25 mouse cellular contexts compared by ENCODE assay signal in the genomic region with DNA sequence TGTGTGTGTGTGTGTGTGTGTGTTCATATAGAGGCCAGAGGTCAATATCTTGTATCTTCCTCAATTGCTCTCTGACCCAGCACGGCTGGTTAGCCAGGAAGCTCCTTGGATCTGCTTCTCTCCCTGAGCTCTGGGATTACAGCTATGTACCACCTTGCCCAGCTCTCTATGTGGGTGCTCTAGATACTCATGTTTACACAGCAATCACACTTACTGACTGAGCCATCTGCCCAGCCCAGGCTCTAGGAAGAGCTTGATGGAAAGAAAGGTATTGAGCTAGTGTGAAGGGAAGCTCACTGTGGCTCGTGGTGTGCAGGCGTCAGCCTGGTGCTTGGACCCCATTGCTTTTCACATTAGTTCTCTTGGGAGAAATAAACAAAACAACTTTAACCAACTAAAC.
"Had no signal": no experiment of that assay in that cellular context is flagged by ENCODE, and none has a peak within 500 bp of the region (broad histone marks: within the 10 kb centered on the region; RNA-seq: fewer than 3 reads in every experiment).

No protein-coding gene starts in this region.

- H3K27ac ChIP-seq: heart, adult 2 months; heart, embryonic 13.5 days; heart, embryonic 15.5 days; hindbrain, embryonic 13.5 days; hindbrain, embryonic 15.5 days; hindbrain, postnatal 0 days; kidney, embryonic 15.5 days; kidney, postnatal 0 days; limb, embryonic 13.5 days; limb, embryonic 15.5 days had no signal

- H3K9ac ChIP-seq: heart, embryonic 13.5 days; heart, embryonic 15.5 days; hindbrain, embryonic 13.5 days; hindbrain, embryonic 15.5 days; kidney, embryonic 15.5 days; limb, embryonic 13.5 days; limb, embryonic 15.5 days had no signal

- H3K9me3 ChIP-seq: heart, embryonic 13.5 days; heart, embryonic 15.5 days; hindbrain, embryonic 13.5 days; hindbrain, embryonic 15.5 days; kidney, embryonic 15.5 days; limb, embryonic 13.5 days; limb, embryonic 15.5 days had no signal

- H3K4me2 ChIP-seq: heart, embryonic 11.5 days; heart, embryonic 13.5 days; heart, embryonic 15.5 days; hindbrain, embryonic 13.5 days; hindbrain, embryonic 15.5 days; kidney, embryonic 15.5 days; limb, embryonic 13.5 days; limb, embryonic 15.5 days had no signal

- H3K4me1 ChIP-seq: heart, embryonic 15.5 days; hindbrain, embryonic 13.5 days; hindbrain, embryonic 15.5 days; kidney, embryonic 15.5 days; limb, embryonic 15.5 days had no signal

- H3K27me3 ChIP-seq: heart, embryonic 13.5 days; heart, embryonic 15.5 days; hindbrain, embryonic 13.5 days; hindbrain, embryonic 15.5 days; kidney, embryonic 15.5 days; limb, embryonic 13.5 days; limb, embryonic 15.5 days had no signal

- H3K4me3 ChIP-seq: heart, adult 2 months; heart, embryonic 13.5 days; heart, embryonic 15.5 days; hindbrain, embryonic 13.5 days; hindbrain, embryonic 15.5 days; kidney, embryonic 15.5 days; limb, embryonic 13.5 days; limb, embryonic 15.5 days had no signal

- ATAC-seq: hindbrain, postnatal 0 days; intestine, embryonic 16.5 days had no signal

- DNase-seq: gastrocnemius, postnatal 14 days; gastrocnemius, postnatal 36 days; heart, adult 11 months; heart, adult 2 months; heart, postnatal 14 days; heart, postnatal 36 days; kidney, adult 11 months; kidney, adult 2 months; kidney, adult 9 months; kidney, postnatal 14 days; kidney, postnatal 36 days; layer of hippocampus, adult 9-11 months; layer of hippocampus, postnatal 36 days; left cerebral cortex, postnatal 4 days had no signal

- H3K36me3 ChIP-seq: heart, embryonic 13.5 days; heart, embryonic 15.5 days; hindbrain, embryonic 13.5 days; hindbrain, embryonic 15.5 days; kidney, embryonic 15.5 days; limb, embryonic 13.5 days; limb, embryonic 15.5 days had no signal
